Mouse (Mus musculus) v-Abl transformed pro-B cells (cell line): ENCODE results near the gene Plin5.

Source experiments
- in situ Hi-C, 2 experiments: fragments of 400-800 bp; cut with MboI; formaldehyde crosslinking; loops; one replicate each; pipeline ENCODE4 v1.15.1; 2025; ENCODE audit not compliant: unreplicated experiment in 2 of 2

The Plin5 gene

DNA sequence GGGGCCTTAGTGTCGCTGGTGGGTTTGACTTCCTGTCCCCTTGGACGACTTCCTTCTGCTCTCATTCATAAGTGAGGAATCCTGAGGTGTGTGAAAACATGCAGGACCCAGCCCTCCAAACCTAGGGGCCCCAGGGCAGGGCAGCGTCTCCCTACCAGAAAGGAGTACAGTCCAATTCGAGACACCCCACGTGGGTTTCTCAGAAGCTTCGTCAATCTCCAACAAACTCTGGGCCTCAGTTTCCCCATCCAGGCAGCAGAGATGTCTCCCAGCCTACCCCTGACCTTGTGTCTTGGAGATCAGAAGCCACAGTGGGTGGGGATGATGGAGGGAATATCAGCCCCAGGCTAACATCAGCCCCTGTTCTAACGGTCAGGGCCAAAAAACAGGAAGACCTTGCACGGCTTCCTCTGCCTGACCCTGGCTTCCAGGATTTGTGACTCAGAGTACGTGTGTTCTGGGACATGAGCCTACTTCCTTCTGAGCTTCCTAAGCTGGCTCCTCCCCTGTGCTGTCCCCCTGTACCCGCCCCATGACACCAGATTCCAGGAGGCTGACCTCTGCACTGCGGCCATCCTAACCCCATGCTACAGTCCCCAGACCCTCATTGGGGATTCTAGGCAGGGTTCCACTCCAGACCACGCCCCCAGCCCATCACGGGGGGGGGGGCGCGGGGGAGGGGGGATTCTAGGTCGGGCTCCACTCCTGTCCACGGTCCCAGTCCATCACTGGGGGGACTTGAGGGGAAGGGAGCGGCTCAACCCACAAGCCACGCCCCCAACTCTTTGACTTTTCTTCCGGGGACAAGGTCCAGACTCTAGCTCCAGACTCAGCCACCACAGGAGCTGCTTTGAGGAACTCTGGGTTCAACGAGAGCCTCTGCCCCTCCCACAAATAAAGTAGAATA lies 16.3 kb upstream of the Plin5 start:
- in situ Hi-C loops = loop anchor here (5.0 kb wide), 5 partner anchors 119 to 219 kb away; partner anchors contain the start of gene Fem1a (in 1 of the 2)

DNA sequence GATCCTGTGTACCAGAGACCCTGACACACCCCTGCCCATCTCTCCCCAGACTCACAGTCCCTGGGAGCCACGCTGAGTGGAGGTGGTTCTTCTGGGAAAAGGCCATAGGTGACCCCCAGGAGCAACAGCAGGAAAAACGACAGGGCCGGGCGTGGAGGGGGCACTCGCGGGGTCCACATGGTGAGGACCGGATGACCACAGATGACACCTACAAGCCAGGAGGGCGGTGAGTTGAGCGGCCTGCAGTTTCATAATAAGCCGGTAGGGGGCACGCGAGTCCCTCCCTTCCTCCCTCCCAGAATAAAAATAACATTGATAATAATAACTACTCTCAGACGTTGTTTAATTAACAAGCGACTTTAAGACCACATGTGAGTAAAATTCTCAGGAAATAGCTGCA lies 15.3 kb upstream of the Plin5 start:
- in situ Hi-C loops = loop anchor here (5.0 kb wide), 5 partner anchors 120 to 220 kb away; partner anchors contain the start of gene Fem1a (in 1 of the 2)

DNA sequence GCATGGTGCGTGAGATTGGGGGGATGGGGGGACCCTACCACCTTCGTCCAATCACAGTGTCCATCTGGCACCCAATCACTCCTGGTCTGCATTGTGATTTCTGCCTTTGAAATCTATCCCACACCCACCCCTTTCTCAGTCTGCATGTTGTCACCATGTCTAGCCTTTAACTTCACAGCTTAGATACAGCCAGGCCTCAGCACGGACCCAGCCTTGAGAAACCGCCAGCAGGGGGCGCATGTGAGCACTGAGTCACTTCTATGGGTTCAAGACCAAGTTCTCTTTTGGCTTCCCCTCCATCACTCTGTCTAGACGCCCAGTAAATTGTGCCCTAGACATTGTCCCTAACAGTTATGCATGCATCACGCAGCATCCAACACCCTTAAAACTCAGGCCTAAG lies 14.4 kb upstream of the Plin5 start:
- in situ Hi-C loops = loop anchor here (5.0 kb wide), 5 partner anchors 120 to 220 kb away; partner anchors contain the start of gene Fem1a (in 1 of the 2)

DNA sequence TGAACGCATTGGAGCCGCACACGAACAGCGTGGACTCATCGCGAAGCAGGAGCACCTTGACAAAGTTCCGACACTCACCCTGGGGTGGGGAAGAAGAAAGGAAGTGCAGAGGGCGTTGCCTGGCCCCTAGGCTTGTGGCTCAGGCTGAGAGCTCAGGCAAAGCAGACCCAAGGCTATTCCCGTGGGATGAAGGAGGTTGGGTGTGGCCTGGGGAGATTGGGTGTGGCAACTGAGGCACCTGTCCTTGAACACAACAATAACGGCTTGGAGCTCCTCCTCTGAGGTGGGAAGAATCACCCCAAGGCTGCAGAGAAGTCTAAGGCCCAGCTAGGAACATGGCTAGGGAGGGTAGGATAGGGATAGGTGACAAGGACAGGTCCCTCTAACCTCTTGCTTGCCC lies 13.7 kb upstream of the Plin5 start:
- in situ Hi-C loops = loop anchor here (5.0 kb wide), 5 partner anchors 121 to 221 kb away; partner anchors contain the start of gene Fem1a (in 1 of the 2)

DNA sequence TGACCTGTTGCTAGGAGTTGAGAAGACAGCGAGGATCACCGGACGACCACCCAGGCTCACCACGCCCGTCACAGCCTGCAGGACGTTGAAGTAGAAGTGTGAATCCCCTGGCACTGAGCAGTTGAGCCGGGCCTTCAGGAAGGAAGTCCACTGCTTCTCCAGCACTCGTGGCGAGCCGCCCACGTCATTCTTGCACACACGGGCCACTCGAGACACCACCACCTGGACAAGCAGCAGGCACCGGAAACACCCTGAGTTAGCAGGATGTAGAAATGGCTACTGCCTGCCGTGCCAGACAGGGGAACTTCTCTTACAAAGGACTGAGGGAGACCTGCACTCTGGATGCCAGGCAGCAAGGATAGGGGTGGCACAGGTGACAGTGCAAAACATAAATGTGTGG lies 10.8 kb upstream of the Plin5 start:
- in situ Hi-C loops = loop anchor here (5.0 to 10.0 kb wide), 2 partner anchors 34 to 427 kb away; partner anchors contain the start of genes Tnfaip8l1 (in 2 of the 2) and Gm20219 (in 1 of the 2)

DNA sequence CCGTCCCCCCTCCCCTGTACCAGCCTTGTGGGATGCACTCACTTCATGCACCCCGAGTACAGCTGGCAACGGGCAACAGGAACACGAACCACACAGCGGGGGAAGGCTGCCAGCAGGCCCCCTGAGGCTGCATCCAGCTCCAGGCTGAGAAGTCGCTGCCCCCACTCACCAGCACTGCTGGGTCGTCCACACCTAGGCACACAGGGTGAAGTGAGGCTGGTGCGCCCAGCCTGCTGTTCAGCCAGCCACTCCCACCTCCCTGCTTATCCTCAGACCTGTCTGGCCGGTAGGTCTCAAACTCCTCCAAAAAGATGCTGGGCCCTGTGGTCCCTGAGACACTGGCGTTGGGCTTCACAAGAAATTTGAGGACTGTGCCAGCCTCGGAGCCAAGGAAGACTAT lies 8.8 kb upstream of the Plin5 start:
- in situ Hi-C loops = loop anchor here (5.0 to 10.0 kb wide), 2 partner anchors 36 to 429 kb away; partner anchors contain the start of genes Tnfaip8l1 (in 2 of the 2) and Gm20219 (in 1 of the 2)

DNA sequence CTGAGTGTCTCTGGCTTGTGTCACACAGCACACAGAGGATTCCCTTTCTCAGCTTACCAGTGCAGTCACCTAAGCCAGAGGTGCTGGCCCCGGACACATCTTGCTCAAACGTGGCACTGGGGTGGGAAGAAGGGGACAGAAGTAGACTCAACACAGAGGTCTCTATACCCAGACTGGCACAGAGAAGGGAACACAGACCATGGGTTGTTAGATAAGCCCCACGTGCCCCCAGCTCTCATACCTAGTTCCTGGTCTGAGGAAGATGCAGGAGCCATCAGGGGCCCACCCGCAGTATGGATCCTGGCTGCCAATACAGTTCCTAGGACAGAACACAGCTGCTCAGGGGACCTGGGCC lies 7.9 kb upstream of the Plin5 start:
- in situ Hi-C loops = loop anchor here (5.0 to 10.0 kb wide), 2 partner anchors 37 to 430 kb away; partner anchors contain the start of genes Tnfaip8l1 (in 2 of the 2) and Gm20219 (in 1 of the 2)

DNA sequence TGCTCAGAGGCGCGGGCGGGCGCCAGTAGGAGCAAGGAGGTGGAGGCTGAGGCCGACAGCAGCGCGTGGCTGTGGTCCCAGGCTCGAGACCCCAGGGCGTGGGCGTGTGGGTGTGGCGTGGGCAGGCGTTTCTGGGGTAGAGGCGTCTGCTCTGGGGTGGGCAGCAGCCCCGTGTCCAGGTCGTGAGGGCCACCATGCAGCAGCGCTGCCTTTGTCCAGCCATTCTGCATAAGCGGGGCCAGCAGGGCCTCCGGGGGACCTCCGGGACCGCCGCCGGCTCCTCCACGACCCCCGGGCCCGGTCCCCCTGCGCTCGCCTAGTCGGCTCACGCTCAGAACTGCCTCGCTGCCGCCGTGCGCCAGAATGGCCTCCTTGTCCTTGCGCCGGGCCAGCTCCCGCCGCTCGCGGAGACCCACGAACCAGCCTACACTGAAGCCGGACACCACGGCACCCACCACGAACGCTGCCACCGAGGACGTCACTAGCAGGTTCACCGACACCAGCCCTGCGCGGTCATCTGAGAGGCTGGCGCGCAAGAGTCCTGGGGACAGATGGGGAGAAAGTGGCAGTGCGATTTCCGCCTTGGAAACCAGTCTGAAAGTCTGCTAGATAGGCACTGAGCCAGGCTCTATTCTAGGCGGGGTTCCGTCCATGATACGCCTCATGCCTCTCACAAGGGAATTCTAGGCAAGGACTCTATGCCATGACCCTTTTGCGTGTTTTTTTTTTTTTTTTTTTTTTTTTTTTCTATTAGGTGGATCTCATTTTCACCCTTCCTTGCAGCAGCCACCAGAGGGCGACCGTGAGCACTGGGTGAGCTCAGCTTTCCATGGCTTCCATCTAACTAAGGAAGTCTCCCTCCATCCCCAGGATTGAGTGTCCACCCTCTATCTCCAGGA lies 7.2 kb upstream of the Plin5 start:
- in situ Hi-C loops = loop anchor here (5.0 to 10.0 kb wide), 2 partner anchors 38 to 430 kb away; partner anchors contain the start of genes Tnfaip8l1 (in 2 of the 2) and Gm20219 (in 1 of the 2)

DNA sequence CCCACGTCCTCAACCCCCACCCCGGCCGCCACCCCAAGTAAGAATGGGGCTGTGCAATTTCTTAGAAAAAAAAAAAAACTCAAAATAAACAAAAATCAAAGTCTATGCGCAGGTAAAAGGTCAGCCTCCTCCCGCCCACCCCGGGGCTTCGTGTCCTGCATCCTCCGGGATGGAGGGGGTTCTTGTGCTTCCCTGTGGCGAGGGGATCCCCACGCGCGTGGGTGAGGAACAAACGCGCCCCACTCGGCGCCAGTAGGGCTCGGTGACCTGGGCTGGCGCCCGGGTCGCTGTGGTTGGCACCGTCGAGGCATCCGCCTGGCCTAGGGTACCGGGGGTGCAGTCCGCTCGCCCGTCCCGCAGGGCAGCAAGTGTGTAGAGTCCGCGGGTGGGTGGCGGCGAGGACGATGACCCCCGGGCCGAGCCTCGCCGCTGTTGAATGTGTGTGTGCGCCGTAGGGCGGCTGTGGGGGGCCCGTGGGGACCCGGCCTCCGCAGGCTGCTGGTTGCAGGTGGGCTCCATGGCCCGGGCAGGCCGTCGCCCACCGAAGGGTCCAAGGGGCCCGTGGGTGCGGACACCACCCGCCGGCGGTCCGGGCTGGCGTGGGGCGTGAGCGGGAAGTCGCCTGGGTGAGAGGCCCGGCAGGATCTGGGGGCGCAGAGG lies 6.4 kb upstream of the Plin5 start:
- in situ Hi-C loops = loop anchor here in 1 of 2 experiments (10.0 kb wide), 1 partner anchor 431 kb away; the partner anchor contains the start of gene Gm20219

DNA sequence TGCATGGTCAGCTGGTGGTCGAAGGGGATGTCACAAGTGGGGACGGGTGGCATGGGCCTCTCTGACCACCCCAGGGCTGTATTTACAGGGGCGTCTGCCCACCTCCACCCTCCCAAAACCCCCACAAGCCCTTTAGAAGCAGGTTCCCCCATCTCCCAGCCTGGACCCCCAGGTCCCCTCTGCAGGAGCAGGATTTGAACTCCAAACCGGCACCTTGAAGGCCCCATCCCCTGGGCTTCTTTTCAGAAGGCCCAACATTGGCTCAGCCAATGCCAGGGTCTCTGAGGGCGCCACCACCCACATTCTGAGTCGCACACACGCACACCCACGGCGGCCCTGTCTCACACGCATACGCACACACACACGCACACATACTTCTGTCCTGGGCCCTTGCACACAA lies 5.8 kb upstream of the Plin5 start:
- in situ Hi-C loops = loop anchor here in 1 of 2 experiments (10.0 kb wide), 1 partner anchor 432 kb away; the partner anchor contains the start of gene Gm20219

DNA sequence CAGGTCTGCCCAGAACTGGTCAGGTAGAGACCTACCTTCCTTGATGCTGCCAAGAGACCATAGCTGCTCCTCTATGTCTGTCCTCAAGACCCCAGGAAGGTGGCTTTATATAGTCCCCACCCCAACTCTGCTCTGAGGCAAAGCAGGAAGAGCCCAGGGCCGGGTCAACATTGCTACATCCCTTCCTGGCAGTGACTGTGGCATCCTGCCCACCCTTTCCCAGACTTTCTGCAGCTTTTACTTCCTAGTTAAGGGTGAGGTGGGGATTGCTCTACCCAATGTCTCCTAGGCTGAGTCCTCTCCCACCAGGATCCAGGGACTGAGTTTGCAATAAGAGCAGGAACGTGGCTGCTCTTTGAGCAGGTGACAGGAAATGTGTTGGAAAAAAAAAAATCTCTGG lies 4.4 kb upstream of the Plin5 start, which contains the start of gene Lrg1:
Gene Lrg1, minus strand, starts transcription at position 176 of the 400 bp plus-strand sequence.
- in situ Hi-C loops = loop anchor here in 1 of 2 experiments (10.0 kb wide), 1 partner anchor 433 kb away; the partner anchor contains the start of gene Gm20219

DNA sequence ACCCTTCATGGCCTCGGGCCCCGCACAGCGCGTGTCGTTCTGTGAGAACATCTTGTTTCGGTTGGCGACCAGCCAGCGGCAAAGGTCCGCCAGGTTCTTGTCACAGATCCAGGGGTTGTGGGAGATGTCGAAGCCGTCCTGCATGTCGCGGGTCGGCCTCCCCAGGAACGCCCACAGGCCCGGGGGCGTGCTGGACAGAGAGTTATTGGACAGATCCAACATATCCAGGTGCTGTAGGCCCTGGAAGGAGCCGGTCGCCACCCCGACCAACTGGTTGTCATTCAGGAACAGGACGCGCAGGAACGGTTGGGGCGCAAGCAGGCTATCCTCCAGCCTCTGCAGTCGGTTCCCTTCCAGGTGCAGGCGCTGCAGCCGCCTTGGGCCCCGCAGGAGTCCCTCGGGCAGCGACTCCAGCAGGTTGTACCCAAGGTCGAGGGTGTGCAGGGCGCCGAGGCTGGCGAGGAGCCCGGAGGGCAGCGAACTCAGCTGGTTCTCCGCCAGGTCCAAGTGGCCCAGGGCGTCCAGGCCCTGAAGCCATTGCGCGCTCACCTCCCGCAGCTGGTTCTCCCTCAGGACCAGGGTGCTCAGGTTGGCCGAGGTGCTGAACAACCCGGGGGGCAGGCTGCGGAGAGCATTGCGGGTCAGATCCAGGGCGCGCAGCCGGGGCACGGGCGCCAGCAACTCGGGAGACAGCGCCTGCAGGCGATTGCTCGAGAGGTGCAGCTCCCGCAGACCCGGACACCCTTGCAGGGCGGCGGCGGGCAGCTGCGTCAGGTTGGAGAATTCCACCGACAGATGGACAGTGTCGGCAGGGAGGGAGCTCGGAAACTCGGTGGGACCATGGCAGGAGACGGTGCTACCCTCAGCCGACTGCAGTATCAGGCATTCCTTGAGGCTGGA lies 2.8 kb upstream of the Plin5 start:
- in situ Hi-C loops = loop anchor here in 1 of 2 experiments (10.0 kb wide), 2 partner anchors 435 to 545 kb away; partner anchors contain the start of gene Gm20219

DNA sequence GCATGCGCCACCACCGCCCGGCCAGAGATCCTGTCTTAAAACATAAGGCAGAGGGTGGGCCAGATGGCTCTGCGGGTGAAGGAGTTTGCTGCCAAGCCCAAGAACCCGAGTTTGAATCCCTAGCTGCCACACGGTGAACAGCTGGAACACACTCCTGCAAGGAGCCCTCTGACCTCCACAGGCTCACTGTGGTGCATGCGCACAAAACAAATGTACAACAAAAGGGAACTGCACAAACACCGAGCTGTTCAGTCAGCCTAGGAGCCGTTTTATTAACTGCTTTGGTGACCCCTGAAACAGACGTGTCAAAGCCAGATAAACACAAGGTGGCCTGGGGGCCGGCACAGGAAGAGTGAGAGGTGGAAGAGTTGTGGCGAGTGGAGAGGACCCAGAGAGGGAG lies 2.0 kb upstream of the Plin5 start:
- in situ Hi-C loops = loop anchor here in 1 of 2 experiments (10.0 kb wide), 1 partner anchor 545 kb away; no protein-coding TSS in a partner anchor

DNA sequence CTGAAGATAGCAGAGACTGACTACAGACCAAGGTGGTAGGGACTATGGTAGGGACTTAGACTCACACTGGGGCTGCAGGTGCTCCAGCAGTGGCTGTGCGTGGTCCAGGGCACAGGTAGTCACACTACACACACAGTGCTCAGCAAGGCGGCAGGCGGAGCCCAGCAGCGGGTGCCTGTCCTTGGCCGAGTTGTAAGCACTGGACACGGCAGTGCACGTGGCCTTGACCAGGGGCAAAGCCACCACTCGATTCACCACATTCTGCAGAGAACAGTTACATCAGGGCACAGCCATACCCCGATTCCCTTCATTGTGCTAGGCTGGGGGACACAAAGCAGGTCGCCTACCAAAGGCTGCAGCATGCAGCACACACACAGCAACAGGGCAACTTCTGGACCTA lies 1.2 kb downstream of the Plin5 start:
- in situ Hi-C loops = loop anchor here in 1 of 2 experiments (10.0 kb wide), 1 partner anchor 549 kb away; no protein-coding TSS in a partner anchor

DNA sequence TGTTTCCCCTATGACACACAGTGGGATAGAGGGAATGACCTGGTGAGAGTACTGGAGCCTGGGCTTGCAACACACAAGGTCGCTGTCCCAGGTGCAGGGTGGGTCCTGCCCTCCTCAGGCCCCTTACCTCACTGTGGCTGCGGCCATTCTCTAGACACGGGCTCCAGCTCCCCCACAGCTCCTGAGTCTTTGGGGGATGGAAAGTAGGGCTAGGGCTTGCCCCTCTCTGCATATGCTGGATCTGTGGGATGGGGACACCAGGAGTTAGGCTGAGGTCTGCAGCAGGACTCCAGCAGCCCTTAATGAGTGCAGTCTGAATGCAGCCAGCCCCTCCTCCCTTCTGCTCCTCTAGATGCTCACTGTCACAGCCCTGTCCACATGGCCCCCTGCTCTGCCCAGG lies 4.7 kb downstream of the Plin5 start:
- in situ Hi-C loops = loop anchor here in 1 of 2 experiments (10.0 kb wide), 1 partner anchor 552 kb away; no protein-coding TSS in a partner anchor

DNA sequence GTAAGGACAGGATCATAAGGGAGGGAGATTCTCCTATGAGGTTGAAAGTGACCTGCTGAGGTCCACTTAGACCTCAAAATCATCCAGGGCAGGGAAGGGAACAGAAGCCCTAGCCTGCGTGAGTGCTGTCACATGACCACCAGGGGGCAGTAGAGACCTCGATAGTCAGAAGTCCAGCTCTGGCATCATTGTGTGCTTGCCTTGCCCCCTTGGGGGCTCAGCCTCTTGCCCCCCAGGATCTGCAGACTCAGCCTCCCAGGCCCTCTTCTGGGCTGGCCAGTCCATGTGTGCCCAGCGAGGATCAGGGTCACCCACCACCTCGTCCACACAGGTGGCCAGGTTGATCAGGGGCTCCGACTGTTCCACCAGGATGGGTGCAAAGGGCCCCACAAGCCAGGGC lies 5.5 kb downstream of the Plin5 start:
- in situ Hi-C loops = loop anchor here in 1 of 2 experiments (10.0 kb wide), 1 partner anchor 553 kb away; no protein-coding TSS in a partner anchor

DNA sequence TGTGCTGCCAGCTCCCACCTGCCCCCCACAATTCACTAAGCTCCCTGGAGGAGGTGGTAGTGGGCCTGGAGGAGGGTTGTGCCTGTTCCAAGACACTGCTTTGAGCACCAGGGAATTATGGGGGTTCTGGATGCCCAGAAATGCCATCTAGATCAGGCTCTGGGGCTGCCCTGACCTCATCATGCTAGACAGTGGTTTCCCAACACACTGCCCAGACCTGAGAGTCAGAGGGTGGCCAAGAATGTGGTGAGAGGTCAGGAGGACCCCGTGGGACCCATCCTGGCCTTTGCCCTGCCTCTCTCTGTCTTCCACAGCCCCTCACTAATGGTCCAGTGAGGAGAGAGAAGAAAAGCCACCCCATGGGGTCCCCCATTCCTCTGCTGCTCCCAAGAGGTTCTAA lies 6.4 kb downstream of the Plin5 start:
- in situ Hi-C loops = loop anchor here in 1 of 2 experiments (10.0 kb wide), 1 partner anchor 554 kb away; no protein-coding TSS in a partner anchor

DNA sequence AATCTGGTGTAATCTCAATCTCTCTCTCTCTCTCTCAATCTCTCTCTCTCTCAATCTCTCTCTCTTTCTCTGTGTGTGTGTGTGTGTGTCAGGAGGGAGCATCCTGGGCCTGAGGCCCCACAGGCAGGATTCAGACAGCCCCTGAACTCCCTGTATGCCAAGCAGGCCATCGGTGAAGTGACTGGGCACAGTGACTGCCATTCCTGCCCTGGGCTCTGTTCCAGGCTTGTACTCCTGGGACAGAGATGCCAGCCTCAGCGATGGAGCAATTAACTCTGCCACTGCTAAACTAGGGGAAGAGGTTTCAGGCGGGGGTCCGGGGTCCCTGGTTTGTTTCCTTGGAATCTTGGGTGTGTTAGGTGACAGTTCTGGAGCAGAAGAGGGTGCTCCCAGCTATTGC lies 6.8 kb downstream of the Plin5 start:
- in situ Hi-C loops = loop anchor here in 1 of 2 experiments (10.0 kb wide), 1 partner anchor 554 kb away; no protein-coding TSS in a partner anchor
